Mouse (Mus musculus) frontal cortex, postnatal 36 days (tissue): ENCODE results near the gene 1810065E05Rik.

ENCODE experiments used
- DNase-seq, 2 experiments: peaks; one replicate each; pipeline ENCODE4 v3.0.0; 2022; ENCODE audit warnings: low spot score in 2 of 2

Gene 1810065E05Rik

GRCm38 (mm10) chr11:58420815-58421214 lies at the start of gene 1810065E05Rik:
1810065E05Rik (plus strand) TSS chr11:58421111.
- DNase-seq, result no peak

- DNase-seq, result no peak
Measured at GRCm38 (mm10) chr11:58377273-58377672, 43.6 kb upstream of the 1810065E05Rik start.

GRCm38 (mm10) chr11:58377686-58378085 lies 43.2 kb upstream of the 1810065E05Rik start:
- no peak for DNase-seq

- no peak for DNase-seq
Measured at GRCm38 (mm10) chr11:58378763-58379278, 42.1 kb upstream of the 1810065E05Rik start, which contains the start of gene Lypd8. Lypd8 (plus strand) TSS chr11:58379043.

GRCm38 (mm10) chr11:58379516-58379915 lies 41.4 kb upstream of the 1810065E05Rik start:
- DNase-seq, result no peak

GRCm38 (mm10) chr11:58382471-58382870 lies 38.4 kb upstream of the 1810065E05Rik start:
- DNase-seq, result no peak

- no peak for DNase-seq
Measured at GRCm38 (mm10) chr11:58399985-58400645, 20.8 kb upstream of the 1810065E05Rik start.

- no peak for DNase-seq
Measured at GRCm38 (mm10) chr11:58400655-58401054, 20.3 kb upstream of the 1810065E05Rik start.

GRCm38 (mm10) chr11:58408066-58408465 lies 12.8 kb upstream of the 1810065E05Rik start:
- DNase-seq, result no peak

GRCm38 (mm10) chr11:58418336-58418735 lies 2.6 kb upstream of the 1810065E05Rik start:
- DNase-seq, result peak in 1 of 2 experiments; percentile 6

GRCm38 (mm10) chr11:58432259-58432658 lies 11.3 kb downstream of the 1810065E05Rik start, which contains the start of gene Gm12253:
Gm12253 (plus strand) TSS chr11:58432559.
- DNase-seq, result no peak

- no peak for DNase-seq
Measured at GRCm38 (mm10) chr11:58437866-58438265, 17.0 kb downstream of the 1810065E05Rik start.

GRCm38 (mm10) chr11:58452759-58453158 lies 31.8 kb downstream of the 1810065E05Rik start, which contains the start of gene Lypd9:
Lypd9 (minus strand) TSS chr11:58452923.
- DNase-seq, result no peak

- DNase-seq, result no peak
Measured at GRCm38 (mm10) chr11:58453592-58453991, 32.7 kb downstream of the 1810065E05Rik start.

GRCm38 (mm10) chr11:58462170-58462569 lies 41.3 kb downstream of the 1810065E05Rik start, which contains the start of gene Olfr30:
Olfr30 (minus strand) TSS chr11:58462270.
- DNase-seq, result no peak
